Mouse (Mus musculus): ENCODE measurements around the gene Actl6a.
"Not testable (repeated sequence)": the region's sequence is repeated elsewhere in the genome, so short reads cannot be mapped to it uniquely, and the experiment has no call there.

The Actl6a gene

GRCm38 (mm10) chr3:32694737-32695582 lies 11.1 kb upstream of the Actl6a start:
- DNase-seq (ENCODE audit: low spot score) = no peak

- no peak for DNase-seq (ENCODE audit: low spot score)
Observed at GRCm38 (mm10) chr3:32695583-32695980, 10.5 kb upstream of the Actl6a start.

GRCm38 (mm10) chr3:32698228-32698863 lies 7.8 kb upstream of the Actl6a start:
- peak; percentile 70 for DNase-seq (ENCODE audit: low spot score)

GRCm38 (mm10) chr3:32704021-32704420 lies 2.1 kb upstream of the Actl6a start:
- DNase-seq (ENCODE audit: low spot score) = not testable (repeated sequence)

GRCm38 (mm10) chr3:32704632-32705031 lies 1.5 kb upstream of the Actl6a start:
- not testable (repeated sequence) for DNase-seq (ENCODE audit: low spot score)

- no peak for DNase-seq (ENCODE audit: low spot score)
Observed at GRCm38 (mm10) chr3:32708052-32708367, 1.9 kb downstream of the Actl6a start.

- peak; percentile 87 for DNase-seq (ENCODE audit: low spot score)
Observed at GRCm38 (mm10) chr3:32708368-32709231, 2.5 kb downstream of the Actl6a start.

- DNase-seq (ENCODE audit: low spot score) = no peak
Observed at GRCm38 (mm10) chr3:32709388-32709787, 3.3 kb downstream of the Actl6a start.

GRCm38 (mm10) chr3:32713711-32714110 lies 7.6 kb downstream of the Actl6a start:
- DNase-seq (ENCODE audit: low spot score) = no peak

- not testable (repeated sequence) for DNase-seq (ENCODE audit: low spot score)
Observed at GRCm38 (mm10) chr3:32717403-32717802, 11.3 kb downstream of the Actl6a start.

DNA sequence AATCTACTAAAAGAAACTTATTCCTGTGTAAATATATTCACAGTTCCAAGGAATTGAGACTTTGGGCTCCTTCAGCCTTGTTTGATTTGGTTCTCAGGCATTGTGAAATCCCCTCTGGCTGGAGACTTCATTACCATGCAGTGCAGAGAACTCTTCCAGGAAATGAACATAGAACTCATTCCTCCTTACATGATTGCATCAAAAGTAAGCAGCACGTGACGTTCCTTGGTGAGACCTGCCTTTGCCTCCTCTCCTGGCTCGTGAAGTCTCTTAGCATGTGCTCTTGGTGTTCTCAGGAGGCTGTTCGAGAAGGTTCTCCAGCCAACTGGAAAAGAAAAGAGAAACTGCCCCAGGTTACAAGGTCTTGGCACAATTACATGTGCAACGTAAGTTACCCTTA lies 12.2 kb downstream of the Actl6a start:
- DNase-seq (ENCODE audit: low spot score) = no peak

- no peak for DNase-seq (ENCODE audit: low spot score)
Observed at GRCm38 (mm10) chr3:32724191-32724590, 18.1 kb downstream of the Actl6a start.

- DNase-seq (ENCODE audit: low spot score) = no peak
Observed at GRCm38 (mm10) chr3:32725951-32726350, 19.9 kb downstream of the Actl6a start.

DNA sequence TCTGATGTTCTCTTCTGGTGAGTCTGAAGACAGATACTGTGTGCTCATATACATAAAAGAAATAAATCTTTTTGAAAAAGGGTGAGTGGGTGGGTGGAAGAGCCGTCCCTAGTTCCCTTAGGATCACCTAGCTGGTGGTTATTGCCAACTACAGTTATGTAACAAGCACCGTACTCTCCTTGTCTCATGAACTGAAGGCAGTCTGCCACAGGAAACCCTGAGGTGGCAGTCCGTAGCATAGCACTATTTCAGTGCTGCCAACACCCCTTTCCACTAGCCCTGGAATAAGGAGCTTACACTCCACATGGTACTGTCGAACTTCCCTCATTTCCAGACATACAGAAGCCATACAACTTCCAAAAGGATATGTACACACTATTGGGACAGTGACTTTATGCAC lies 21.8 kb downstream of the Actl6a start:
- no peak for DNase-seq (ENCODE audit: low spot score)

DNA sequence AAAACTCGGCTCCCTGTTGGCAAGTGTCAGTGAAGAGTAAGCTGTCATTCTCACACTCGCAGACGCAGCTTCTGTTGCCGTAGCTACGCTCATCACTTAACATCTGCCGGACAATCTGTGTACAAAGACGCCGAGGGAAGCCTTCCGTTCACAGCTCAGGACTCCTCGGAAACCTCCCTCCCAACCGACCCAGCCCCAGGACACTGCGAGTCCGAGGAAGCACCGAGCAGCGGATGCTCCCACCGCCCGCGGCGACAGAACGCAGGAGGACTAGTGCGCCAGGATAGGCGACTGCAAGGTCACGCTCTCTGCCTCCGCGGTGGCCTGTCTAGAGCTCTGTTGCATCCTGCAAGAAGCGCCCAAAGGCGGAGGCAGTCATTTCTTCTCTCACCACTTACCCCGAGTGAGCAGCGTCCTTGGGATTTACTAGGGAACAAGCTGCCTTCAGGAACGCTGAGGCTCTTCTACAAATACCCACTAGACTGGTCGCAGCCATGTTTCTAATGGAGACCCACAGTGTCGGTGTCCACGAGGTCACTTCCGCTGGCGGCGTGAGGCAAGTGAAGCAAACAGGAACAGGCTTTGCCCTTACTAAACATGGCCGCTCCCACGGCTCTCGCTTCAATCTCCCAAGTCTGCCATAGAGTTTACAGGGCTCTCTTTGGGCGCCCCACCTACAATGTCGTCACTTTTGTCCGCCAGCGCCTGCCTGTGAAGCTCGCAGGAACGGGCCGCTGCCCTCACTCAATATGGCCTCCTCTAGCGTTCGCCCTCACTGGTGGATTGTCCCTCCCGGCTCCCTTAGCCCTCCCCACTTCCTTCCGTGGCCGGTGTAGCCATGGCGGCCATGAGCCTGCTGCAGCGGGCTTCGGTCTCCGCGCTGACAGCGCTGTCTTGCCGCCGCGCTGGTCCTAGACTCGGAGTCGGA lies 30.4 kb downstream of the Actl6a start, which contains the start of gene Ndufb5:
Gene Ndufb5, plus strand, starts transcription at position 747 of the 928 bp plus-strand sequence.
- DNase-seq (ENCODE audit: low spot score) = peak; percentile 95

- no peak for DNase-seq (ENCODE audit: low spot score)
Observed at GRCm38 (mm10) chr3:32737172-32737655, 31.1 kb downstream of the Actl6a start, which contains the start of gene Mrpl47. Gene Mrpl47, minus strand, starts transcription at chr3:32737605.

DNA sequence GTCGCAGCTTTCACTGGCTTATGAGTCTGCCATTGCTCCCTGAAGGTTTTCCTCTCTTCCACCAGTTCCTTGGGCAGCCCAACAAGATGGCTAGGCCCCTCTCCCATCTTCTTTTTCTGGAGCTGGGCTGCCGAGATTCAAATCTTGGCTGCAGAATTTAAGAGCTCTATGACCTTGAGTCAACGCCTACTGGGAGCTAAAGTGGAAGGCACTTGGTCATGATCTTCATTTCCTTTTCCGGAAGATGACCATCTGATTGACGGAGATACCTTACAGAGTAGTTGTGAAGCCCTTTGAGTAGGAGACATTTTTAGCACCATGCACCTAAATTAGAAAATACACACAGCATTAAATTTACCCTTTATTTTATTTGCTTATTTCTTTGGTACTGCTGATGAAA lies 32.5 kb downstream of the Actl6a start:
- no peak for DNase-seq (ENCODE audit: low spot score)

GRCm38 (mm10) chr3:32742276-32742780 lies 36.2 kb downstream of the Actl6a start:
- no peak for DNase-seq (ENCODE audit: low spot score)

DNA sequence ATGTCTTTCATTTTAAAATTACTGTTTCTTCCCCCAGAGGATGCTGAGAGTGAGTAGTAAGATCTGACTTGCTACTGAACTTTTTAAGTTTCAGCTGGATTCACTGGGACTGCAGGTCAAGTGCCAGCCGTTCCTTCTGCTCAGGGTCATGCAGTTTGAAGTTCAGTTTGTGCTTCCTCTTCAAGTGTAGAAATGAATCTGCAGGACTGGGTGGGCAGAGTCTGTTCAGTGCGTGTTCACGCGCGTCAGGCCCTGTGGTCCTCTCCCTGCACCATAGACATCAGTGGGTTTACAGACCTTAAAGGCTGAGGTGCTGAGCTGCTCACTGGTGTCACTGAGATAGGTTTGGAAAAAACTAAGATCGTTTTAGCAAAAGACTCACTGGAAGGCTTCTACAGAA lies 38.9 kb downstream of the Actl6a start:
- DNase-seq (ENCODE audit: low spot score) = no peak

- DNase-seq (ENCODE audit: low spot score) = not testable (repeated sequence)
Observed at GRCm38 (mm10) chr3:32745426-32745825, 39.3 kb downstream of the Actl6a start.

DNA sequence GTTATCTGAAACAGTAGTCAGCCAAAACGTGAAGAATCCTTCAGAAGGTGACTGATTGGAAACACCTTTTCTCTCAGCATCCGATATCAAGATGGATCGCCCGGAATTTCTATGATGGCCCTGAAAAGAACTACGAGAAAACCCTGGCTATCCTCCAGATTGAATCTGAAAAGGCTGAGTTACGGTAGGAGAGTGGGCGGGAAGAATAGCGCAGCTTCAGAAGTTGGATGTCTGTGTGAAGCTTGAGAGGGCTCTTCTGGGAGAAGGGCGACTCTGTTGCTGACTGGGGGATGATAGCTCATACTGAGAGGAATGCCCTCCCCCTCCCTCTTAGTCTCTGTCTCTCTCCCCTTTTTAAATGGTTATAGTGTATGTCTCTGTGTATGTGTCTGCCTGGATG lies 42.3 kb downstream of the Actl6a start:
- no peak for DNase-seq (ENCODE audit: low spot score)

Measured in spleen, adult 12 weeks (tissue).